Mouse (Mus musculus) stomach, embryonic 14.5 days (tissue): Measurements from ENCODE around the gene Ltbp4. TPM values are rescaled to one million over a fixed set of nuclear protein-coding genes. Genes with fewer than 3 reads are reported as not detected.

Source experiments
- ATAC-seq: fragments of 200-750 bp; cut with Nextera tagmentation; 2 replicates; pipeline ENCODE4 v1.8.0; 2017; ENCODE audit warnings: low read depth, moderate TSS enrichment; ENCODE audit not compliant: insufficient number of reproducible peaks, insufficient read depth, low FRiP score
- H3K27ac ChIP-seq: fragments of 300-500 bp; sonication (generic); 2 replicates; pipeline ENCODE4 v1.5.1; 2014; ENCODE audit warnings: mild to moderate bottlenecking, low read length, moderate library complexity, mixed read lengths
- H3K27me3 ChIP-seq: fragments of 300-500 bp; sonication (generic); 2 replicates; pipeline ENCODE4 v1.6.1; 2014; ENCODE audit warnings: low read length, control low read depth, mixed read lengths; ENCODE audit not compliant: control insufficient read depth, insufficient read depth
- H3K36me3 ChIP-seq: fragments of 300-500 bp; sonication (generic); 2 replicates; pipeline ENCODE4 v1.6.1; 2014; ENCODE audit warnings: mild to moderate bottlenecking, control low read depth, low read length, moderate library complexity, mixed read lengths; ENCODE audit not compliant: control insufficient read depth, insufficient read depth
- H3K4me1 ChIP-seq: fragments of 300-500 bp; sonication (generic); 2 replicates; pipeline ENCODE4 v1.6.1; 2014; ENCODE audit warnings: low read length, control low read depth, mixed read lengths; ENCODE audit not compliant: control insufficient read depth, insufficient read depth
- H3K4me2 ChIP-seq: fragments of 300-500 bp; sonication (generic); replicated peaks from 2 replicates; pipeline ENCODE4 v1.6.1; 2014; ENCODE audit warnings: low read depth, low read length, control low read depth
- H3K4me3 ChIP-seq: fragments of 300-500 bp; sonication (generic); 2 replicates; pipeline ENCODE4 v1.5.1; 2014; ENCODE audit warnings: low read depth, low read length, control low read depth
- H3K9ac ChIP-seq: fragments of 300-500 bp; sonication (generic); replicated peaks from 2 replicates; pipeline ENCODE4 v1.6.1; 2014; ENCODE audit warnings: low read depth, mild to moderate bottlenecking, control low read depth, low read length, moderate library complexity, mixed read lengths
- H3K9me3 ChIP-seq: fragments of 300-500 bp; sonication (generic); 2 replicates; pipeline ENCODE4 v1.6.1; 2016; ENCODE audit warnings: low read depth, low read length, control low read depth; ENCODE audit not compliant: control insufficient read depth
- WGBS: fragments of 180-500 bp; shearing (Covaris S2); extraction: QIAGEN DNeasy Blood & Tissue Kit; methylation state at CpG from one replicate; pipeline ENCODE4 v1.1.7; 2014; 5-methylcytosine and 5-hydroxymethylcytosine counted together
- polyA plus RNA-seq: library from polyadenylated mRNA; unstranded; fragments of >200 nt; fragmentation: Nextera tagmentation; extraction: Ambion mirVana; gene quantifications from 2 replicates; pipeline ENCODE4 v1.2.1, GENCODE M21; 2014

Ltbp4 gene
- polyA plus RNA-seq, 1 experiment from 2014 or later = 178 TPM

DNA sequence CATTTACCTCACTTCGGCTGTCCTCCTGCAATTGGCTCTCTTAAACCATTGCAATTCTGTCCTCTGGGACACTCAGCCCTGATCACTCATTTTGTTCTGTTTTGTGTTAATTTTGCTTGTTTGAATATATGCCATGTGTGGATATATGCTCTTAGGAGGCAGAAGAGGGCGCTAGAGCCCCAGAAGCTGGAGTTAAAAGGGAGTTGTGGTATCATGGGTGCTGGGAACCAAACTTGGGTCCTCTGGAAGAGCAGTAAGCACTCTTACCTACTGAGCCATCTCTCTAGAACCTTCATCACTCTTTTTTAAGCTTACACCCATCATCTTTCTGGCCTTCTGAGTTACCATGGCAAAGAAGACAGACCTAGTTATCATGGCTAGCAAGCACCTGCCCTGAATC is 21.7 kb upstream of the Ltbp4 start:
- Histone ChIP-seq H3K4me3 (no peak overlapping the region), H3K27me3 (peaks cover 10% of the 10 kb centered on the region), H3K4me1 (peaks cover 29% of the 10 kb centered on the region), H3K9me3 (no peaks in the 10 kb centered on the region), H3K9ac (no peak overlapping the region), H3K36me3 (no peaks in the 10 kb centered on the region), H3K27ac (no peak overlapping the region), H3K4me2 (no peak overlapping the region)
- ATAC-seq = no peak
- WGBS = 51% methylated on average over 2 of the region's 2 CpGs

DNA sequence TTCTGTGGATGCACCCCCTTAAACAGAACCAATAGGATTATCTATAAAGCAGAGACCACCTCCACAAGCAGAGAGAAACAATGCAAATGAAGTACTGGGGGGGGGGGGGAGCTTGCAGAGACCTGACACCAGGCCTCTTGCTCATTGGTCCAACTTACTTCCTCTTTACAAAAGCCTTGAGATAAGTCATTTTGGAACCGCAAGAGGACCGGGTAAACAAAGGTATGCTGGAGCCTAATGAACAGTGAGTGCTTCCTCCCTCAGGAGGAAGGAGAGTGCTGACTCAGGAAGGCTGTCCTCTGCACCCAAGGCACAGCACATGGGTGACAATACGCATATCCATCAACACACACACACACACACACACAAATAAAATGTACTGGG is 20.1 kb upstream of the Ltbp4 start:
- Histone ChIP-seq H3K36me3 (0 out of 2 replicates have a peak, but pooled peaks cover 2% of the 10 kb centered on the region), H3K9me3 (no peaks in the 10 kb centered on the region), H3K27me3 (no peaks in the 10 kb centered on the region), H3K4me2 (peak overlapping the region; percentile 85), H3K4me3 (peak overlapping the region; percentile 61), H3K9ac (no peak overlapping the region), H3K27ac (peak overlapping the region; percentile 93), H3K4me1 (peaks cover 27% of the 10 kb centered on the region)
- ATAC-seq = no peak
- WGBS = 22% methylated on average over 3 of the region's 3 CpGs

DNA sequence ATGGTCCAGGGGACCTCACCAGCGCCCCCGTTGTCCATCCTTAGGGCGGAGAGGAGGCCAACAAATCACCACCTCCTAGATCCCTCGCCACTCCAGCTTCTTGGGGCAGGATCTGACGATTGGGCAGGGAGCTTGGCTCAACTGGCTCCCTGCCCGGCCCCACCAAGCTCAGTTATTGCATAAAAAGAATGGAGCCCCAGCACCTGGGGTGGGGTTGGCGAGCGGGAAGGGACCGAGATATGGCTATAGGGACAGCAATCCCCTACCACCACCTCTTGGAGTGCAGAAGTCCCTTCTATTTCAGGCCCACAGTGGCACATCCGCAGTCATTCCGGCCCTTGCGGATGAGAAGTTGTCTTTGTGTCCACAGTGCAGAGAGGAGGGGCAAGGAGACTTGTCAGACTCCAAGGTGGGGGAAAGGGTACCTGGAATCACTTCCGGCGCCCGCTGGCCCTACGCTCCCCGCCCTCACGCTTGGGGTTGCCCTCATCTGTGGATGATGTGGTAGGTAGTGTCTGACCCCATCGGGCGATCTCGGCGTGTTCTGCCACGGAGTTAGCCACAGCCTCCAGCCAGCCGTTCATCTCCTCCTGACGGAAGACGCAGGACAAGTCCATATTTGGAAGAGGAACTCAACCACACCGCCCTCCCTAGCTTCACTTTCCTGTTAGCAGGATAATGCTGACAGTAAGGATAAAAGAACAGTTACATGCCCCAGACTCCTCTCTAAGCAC is 19.5 kb upstream of the Ltbp4 start, which contains the start of gene Gm20479:
Gm20479 (minus strand) TSS at position 559 of the 734 bp plus-strand sequence.
- 0 out of 2 replicates have a peak, but pooled peaks cover 5% of the 10 kb centered on the region for H3K36me3 ChIP-seq
- peak within 1 kb of the TSS; percentile 85 for H3K4me2 ChIP-seq
- H3K27me3 ChIP-seq = no peaks in the 10 kb centered on the region
- 3% methylated on average over 27 of the region's 27 CpGs for WGBS
- no peaks in the 10 kb centered on the region for H3K9me3 ChIP-seq
- H3K9ac ChIP-seq = peak within 1 kb of the TSS; percentile 36
- no peak for ATAC-seq
- H3K4me1 ChIP-seq = peaks cover 27% of the 10 kb centered on the region
- H3K4me3 ChIP-seq = peak within 1 kb of the TSS; percentile 61
- peak within 1 kb of the TSS; percentile 93 for H3K27ac ChIP-seq

DNA sequence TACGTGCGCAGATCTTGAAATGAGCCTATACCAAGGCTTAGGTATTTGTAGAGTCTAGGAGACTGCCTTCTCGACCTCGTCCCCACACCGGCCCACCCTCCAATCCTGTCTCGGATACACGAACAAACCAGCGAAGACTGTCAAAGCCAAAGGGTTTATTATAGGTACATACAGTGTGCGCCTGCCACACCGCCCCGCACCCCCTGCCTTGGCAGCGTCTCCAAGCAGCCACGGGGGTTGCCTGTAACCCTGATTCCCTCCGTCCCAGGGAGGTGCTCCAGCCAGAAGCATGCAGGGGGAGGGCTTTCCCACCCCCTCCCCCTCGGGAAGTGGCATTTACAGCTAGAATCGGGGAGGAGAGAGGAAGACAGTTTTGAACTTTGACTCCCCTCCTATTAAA is 18.8 kb upstream of the Ltbp4 start:
- 1% methylated on average over 16 of the region's 16 CpGs for WGBS
- H3K4me3 ChIP-seq = peak overlapping the region; percentile 61
- ATAC-seq = peak; percentile 30

DNA sequence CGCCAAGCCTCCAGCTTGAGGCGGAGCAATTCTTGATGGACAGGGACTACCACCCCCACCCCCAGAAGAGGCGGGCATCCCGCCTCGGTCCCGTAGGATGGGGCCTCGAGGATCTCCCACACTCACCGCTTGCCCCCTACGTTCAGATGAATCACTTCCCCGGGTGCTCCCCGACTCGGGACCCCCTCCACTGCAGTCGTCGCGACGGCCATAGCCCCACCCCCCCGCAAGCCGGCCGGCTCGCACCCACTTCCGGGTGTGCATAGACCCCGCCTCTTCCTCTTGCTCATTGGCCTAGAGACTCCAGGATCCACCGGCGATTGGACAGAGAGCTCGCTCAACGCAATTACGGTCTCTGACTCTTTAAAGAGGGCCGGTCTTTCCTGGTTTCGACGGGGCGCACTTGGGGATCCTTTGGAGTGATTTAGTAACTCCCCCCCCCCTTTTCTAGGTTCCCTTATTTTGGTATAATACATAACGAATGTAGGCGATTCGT is 18.3 kb upstream of the Ltbp4 start, which contains the start of gene Shkbp1:
Shkbp1 (minus strand) TSS at position 275 of the 496 bp plus-strand sequence.
- Histone ChIP-seq H3K36me3 (0 out of 2 replicates have a peak, but pooled peaks cover 5% of the 10 kb centered on the region), H3K4me1 (peaks cover 23% of the 10 kb centered on the region), H3K27ac (peak within 1 kb of the TSS; percentile 93), H3K4me2 (peak within 1 kb of the TSS; percentile 85), H3K27me3 (no peaks in the 10 kb centered on the region), H3K9ac (peak within 1 kb of the TSS; percentile 39), H3K4me3 (peak within 1 kb of the TSS; percentile 61), H3K9me3 (no peaks in the 10 kb centered on the region)
- ATAC-seq = peak; percentile 93
- WGBS = 1% methylated on average over 34 of the region's 34 CpGs

More for the DNA sequence above, 18.8 kb upstream of the Ltbp4 start:
- Histone ChIP-seq H3K27me3 (no peaks in the 10 kb centered on the region), H3K27ac (peak overlapping the region; percentile 93), H3K4me1 (peaks cover 23% of the 10 kb centered on the region), H3K36me3 (0 out of 2 replicates have a peak, but pooled peaks cover 5% of the 10 kb centered on the region), H3K4me2 (peak overlapping the region; percentile 85), H3K9me3 (no peaks in the 10 kb centered on the region), H3K9ac (peak overlapping the region; percentile 15; the same call in 1 of the 2 replicates)

DNA sequence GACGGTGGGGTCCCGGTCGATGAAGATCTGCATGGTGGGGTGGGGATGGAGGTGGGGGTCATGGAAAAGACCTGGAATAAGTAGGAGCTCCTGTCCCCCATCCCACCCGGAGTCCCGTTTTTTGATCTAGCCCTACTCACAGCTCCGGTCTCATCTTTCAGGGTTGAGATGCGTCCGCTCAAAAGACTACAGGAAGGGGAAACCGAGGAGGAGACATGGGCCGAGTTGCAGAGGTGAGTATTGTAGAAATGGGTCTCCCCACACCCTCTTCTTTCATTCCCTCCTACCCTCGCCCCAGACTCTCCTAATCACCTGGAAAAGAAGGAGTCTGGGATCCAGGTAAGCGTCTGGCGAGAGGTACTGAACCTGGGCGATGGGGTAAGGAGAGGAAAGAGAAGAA is 17.8 kb upstream of the Ltbp4 start:
- no peaks in the 10 kb centered on the region for H3K27me3 ChIP-seq
- WGBS = 4% methylated on average over 14 of the region's 14 CpGs
- peaks cover 10% of the 10 kb centered on the region; the same call in 1 of the 2 replicates for H3K36me3 ChIP-seq
- peak overlapping the region; percentile 61 for H3K4me3 ChIP-seq
- peak overlapping the region; percentile 39 for H3K9ac ChIP-seq
- peak overlapping the region; percentile 35 for H3K27ac ChIP-seq
- H3K9me3 ChIP-seq = no peaks in the 10 kb centered on the region
- peak overlapping the region; percentile 85 for H3K4me2 ChIP-seq
- H3K4me1 ChIP-seq = peaks cover 23% of the 10 kb centered on the region
- no peak for ATAC-seq

DNA sequence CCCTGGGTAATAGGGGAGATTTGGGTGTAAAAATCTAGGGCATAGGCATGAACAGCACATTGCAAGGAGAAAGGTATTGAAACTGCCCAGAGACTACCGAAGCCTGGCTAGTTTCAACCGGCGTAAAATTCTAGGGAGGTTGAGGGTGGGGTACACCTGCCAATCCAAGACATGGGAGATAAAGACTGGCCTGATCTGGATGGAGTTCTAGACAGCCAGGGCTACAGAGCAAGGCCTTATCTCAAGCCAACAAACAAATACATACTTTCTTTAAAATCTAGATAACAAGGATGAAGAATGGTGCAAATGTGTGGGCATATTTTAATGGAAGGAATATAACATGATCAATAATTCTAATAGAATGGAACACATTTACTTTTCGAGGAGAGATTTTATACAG is 17.3 kb upstream of the Ltbp4 start:
- no peak for ATAC-seq
- WGBS = 42% methylated on average over 4 of the region's 4 CpGs
- peak overlapping the region; percentile 85 for H3K4me2 ChIP-seq
- peaks cover 11% of the 10 kb centered on the region; the same call in 1 of the 2 replicates for H3K36me3 ChIP-seq
- no peaks in the 10 kb centered on the region for H3K9me3 ChIP-seq
- H3K4me3 ChIP-seq = peak overlapping the region; percentile 61
- H3K27me3 ChIP-seq = no peaks in the 10 kb centered on the region
- no peak overlapping the region for H3K9ac ChIP-seq
- H3K4me1 ChIP-seq = peaks cover 23% of the 10 kb centered on the region
- H3K27ac ChIP-seq = no peak overlapping the region

DNA sequence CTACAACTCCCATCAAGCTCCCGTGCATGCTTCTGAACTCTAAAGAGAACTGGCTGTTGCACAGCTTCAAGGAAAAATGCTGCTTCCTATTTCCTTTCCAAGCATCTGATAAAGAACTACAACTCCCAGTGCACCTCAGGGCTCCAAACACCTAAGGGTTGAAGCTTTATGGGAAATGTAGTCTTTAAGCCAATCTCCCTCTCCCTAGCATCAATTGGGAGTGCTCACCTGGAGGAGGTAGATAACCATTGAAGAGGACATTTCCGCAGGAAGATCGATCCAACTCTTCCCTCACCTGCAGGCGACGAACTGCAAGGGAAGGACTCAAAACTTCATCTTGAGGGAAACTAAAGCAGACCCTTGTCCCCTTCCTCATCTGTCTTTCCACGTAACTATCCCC is 16.7 kb upstream of the Ltbp4 start:
- WGBS = 30% methylated on average over 6 of the region's 6 CpGs
- H3K4me3 ChIP-seq = peak overlapping the region; percentile 61; the same call in 1 of the 2 replicates
- no peaks in the 10 kb centered on the region for H3K9me3 ChIP-seq
- no peaks in the 10 kb centered on the region for H3K27me3 ChIP-seq
- H3K4me2 ChIP-seq = peak overlapping the region; percentile 85
- ATAC-seq = no peak
- no peak overlapping the region for H3K9ac ChIP-seq
- H3K36me3 ChIP-seq = peaks cover 11% of the 10 kb centered on the region; the same call in 1 of the 2 replicates
- no peak overlapping the region for H3K27ac ChIP-seq
- H3K4me1 ChIP-seq = peaks cover 23% of the 10 kb centered on the region
